Mouse (Mus musculus): ENCODE data around the gene Olfr1047. TPM values are rescaled to one million over a fixed set of nuclear protein-coding genes. Genes with fewer than 3 reads are reported as not detected.

Gene Olfr1047
- not detected for polyA plus RNA-seq (2017; shearing (Covaris generic))

DNA sequence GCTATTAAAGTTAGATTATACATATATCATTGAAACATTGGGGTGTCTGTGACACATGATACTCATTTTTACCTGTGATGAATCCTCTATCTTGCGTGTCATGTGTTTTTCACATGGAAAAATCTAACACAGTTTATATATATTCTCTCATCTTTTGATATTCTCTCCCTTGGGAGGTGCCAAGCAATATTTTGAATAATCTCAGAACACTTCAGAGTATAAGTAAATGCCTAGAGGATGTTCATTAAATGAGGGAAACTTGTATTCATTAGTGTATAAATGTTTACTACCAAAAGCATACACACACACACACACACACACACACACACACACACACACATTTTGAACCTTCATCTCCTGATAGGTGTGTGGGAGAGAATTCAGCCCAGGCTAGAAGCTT is at the start of gene Olfr1047:
Olfr1047 (minus strand) TSS at position 101 of the 400 bp plus-strand sequence.

DNA sequence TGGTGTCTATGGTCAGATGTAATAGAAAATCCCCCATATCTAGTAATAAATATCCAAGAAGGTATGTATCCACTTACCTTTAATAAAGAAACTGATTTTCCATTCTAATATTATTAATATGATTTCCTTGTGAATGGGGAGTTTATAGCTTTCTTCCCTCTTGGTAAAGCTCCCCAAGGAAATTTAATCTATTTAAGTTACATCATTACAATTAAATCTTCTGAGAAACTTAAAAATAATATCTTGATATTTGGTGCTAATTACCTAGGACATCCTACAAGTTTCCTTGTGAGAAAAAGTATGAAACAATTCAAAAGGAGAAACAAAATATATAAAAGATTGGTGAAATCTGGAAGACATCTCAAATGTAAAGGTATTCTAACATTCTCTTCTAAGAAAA is 47.8 kb upstream of the Olfr1047 start, which contains the start of gene Olfr1051:
Olfr1051 (minus strand) TSS at position 101 of the 400 bp plus-strand sequence.

DNA sequence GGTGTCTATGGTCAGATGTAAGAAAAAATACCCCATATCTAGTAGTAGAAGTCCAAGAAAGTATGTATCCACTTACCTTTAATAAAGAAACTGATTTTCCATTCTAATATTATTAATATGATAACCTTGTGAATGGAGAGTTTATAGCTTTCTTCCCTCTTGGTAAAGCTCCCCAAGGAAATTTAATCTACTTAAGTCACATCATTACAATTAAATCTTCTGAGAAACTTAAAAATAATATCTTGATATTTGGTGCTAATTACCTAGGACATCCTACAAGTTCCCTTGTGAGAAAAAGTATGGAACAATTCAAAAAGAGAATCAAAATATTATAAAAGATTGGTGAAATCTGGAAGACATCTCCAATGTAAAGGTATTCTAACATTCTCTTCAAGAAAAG is 27.0 kb upstream of the Olfr1047 start, which contains the start of gene Olfr1049:
Olfr1049 (minus strand) TSS at position 101 of the 400 bp plus-strand sequence.

DNA sequence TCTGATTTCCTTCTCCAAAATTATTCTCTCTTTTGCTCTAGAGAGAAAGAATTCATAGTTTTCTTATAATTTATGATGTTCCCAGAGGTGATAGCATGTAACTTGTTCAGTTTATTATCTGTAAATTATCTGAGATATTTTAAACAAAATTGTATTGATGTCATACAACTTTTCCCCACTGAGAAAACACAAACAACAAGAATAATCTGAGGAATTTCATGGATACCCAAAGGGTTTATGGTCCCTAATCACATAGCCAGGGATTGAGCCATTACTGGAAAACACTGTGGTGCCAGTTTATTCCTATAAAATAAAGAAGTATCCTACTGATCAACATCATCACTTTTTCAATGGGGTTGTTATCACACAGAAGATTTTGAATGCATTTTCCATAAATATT is 9.0 kb upstream of the Olfr1047 start, which contains the start of gene Olfr1048:
Olfr1048 (minus strand) TSS at position 101 of the 400 bp plus-strand sequence.

DNA sequence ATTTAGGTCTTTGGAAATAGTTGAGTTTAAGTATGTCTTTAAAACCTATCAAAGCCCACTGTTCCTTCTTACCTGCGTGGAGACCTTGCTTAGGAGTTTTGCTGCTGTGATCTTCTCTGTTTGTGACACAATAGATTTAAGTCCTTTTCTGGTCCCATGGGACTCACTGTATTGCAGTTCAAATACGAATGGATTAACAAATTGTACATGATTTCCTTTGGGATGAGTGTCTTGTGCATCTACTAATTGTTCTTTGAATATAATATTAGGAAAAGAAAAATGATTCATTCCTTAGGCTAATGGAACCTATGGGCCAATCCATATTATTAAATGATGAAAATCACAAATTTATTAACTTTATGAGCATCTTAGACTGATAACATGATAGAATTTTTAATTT is 12.0 kb downstream of the Olfr1047 start, which contains the start of gene Olfr1046:
Olfr1046 (minus strand) TSS at position 101 of the 400 bp plus-strand sequence.

DNA sequence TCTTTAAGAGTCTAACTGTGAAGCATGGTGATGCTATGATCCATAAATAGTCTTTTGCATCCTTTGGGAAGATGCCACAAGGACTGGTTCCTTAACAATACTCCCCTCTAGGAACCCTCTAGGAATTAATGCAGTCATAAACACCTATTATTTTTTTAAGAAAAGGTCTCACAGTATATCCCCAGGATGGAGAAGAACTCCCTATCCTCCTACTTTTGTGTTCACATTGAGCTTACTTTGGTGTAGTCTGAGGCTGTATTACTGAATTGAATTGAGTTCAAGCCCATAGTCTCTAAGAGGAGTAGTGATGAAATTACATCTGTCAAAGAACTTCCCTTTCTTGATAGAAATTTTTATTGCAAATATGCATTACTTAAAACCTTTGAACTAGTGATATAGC is 28.3 kb downstream of the Olfr1047 start, which contains the start of gene Olfr1045:
Olfr1045 (minus strand) TSS at position 101 of the 400 bp plus-strand sequence.

DNA sequence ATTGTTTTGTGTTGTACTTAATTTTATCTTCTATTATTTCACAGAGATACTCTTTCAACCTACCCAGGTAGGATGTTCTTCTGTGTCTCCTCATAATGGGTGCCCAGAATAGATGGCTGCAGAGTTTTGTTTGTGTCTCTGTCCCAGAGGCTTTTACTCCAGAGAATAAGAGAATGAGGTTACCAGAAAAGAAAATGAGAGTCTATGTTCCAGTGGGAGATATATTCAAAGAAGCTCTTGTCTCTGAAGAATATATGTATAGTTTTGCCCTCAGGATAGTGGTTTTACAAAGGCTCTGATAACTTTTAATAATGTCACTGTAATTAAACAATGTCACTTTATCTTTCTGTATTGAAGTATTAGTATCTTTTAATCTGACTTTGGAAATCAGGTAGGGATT is 45.6 kb downstream of the Olfr1047 start, which contains the start of gene Olfr52:
Olfr52 (minus strand) TSS at position 101 of the 400 bp plus-strand sequence.

DNA sequence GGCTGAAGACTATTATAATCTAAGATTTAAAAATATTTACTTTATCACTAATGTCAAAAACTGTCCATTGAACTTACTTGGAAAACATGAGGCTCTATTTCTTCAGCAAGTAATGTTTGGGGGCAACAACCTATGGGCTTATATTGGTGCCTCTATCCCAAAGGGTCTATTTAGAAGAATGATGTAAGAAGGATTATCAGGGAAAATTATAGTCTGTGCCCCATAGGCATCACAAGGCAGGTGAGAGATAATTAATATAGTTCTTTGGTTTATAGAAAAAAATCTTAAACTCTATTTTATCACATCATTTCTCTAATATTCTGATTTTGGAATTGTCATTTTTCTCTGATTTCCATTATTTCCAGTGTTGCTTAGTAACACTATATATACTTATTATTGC is 53.5 kb downstream of the Olfr1047 start, which contains the start of gene Olfr1044:
Olfr1044 (minus strand) TSS at position 101 of the 400 bp plus-strand sequence.

Other genes starting within 250 kb of the Olfr1047 start
- not detected for gene Olfr1031, start 241.1 kb downstream of the Olfr1047 start, polyA plus RNA-seq (2017; shearing (Covaris generic))
- not detected for gene Olfr1032, start 225.9 kb downstream of the Olfr1047 start, polyA plus RNA-seq (2017; shearing (Covaris generic))
- gene Olfr1033, start 210.8 kb downstream of the Olfr1047 start, polyA plus RNA-seq (2017; shearing (Covaris generic)): not detected
- gene Olfr1034, start 185.5 kb downstream of the Olfr1047 start, polyA plus RNA-seq (2017; shearing (Covaris generic)): not detected
- not detected for gene Olfr1036, start 157.4 kb downstream of the Olfr1047 start, polyA plus RNA-seq (2017; shearing (Covaris generic))
- gene Olfr1037, start 144.0 kb downstream of the Olfr1047 start, polyA plus RNA-seq (2017; shearing (Covaris generic)): not detected
- gene Olfr1039, start 95.5 kb downstream of the Olfr1047 start, polyA plus RNA-seq (2017; shearing (Covaris generic)): not detected
- not detected for gene Olfr1040, start 84.7 kb downstream of the Olfr1047 start, polyA plus RNA-seq (2017; shearing (Covaris generic))
- not detected for gene Olfr1042, start 69.6 kb downstream of the Olfr1047 start, polyA plus RNA-seq (2017; shearing (Covaris generic))
- gene Olfr1043, start 63.9 kb downstream of the Olfr1047 start, polyA plus RNA-seq (2017; shearing (Covaris generic)): not detected
- gene Olfr1044, start 53.6 kb downstream of the Olfr1047 start, polyA plus RNA-seq (2017; shearing (Covaris generic)): not detected
- gene Olfr52, start 45.7 kb downstream of the Olfr1047 start, polyA plus RNA-seq (2017; shearing (Covaris generic)): not detected
- not detected for gene Olfr1045, start 28.4 kb downstream of the Olfr1047 start, polyA plus RNA-seq (2017; shearing (Covaris generic))
- not detected for gene Olfr1046, start 12.1 kb downstream of the Olfr1047 start, polyA plus RNA-seq (2017; shearing (Covaris generic))
- not detected for gene Olfr1048, start 8.9 kb upstream of the Olfr1047 start, polyA plus RNA-seq (2017; shearing (Covaris generic))
- not detected for gene Olfr1049, start 26.9 kb upstream of the Olfr1047 start, polyA plus RNA-seq (2017; shearing (Covaris generic))
- not detected for gene Olfr1051, start 47.7 kb upstream of the Olfr1047 start, polyA plus RNA-seq (2017; shearing (Covaris generic))
- not detected for gene Olfr1052, start 61.1 kb upstream of the Olfr1047 start, polyA plus RNA-seq (2017; shearing (Covaris generic))
- gene Olfr1053, start 83.9 kb upstream of the Olfr1047 start, polyA plus RNA-seq (2017; shearing (Covaris generic)): not detected
- gene Olfr1054, start 104.0 kb upstream of the Olfr1047 start, polyA plus RNA-seq (2017; shearing (Covaris generic)): not detected
- not detected for gene Olfr1055, start 118.9 kb upstream of the Olfr1047 start, polyA plus RNA-seq (2017; shearing (Covaris generic))
- not detected for gene Olfr1056, start 131.1 kb upstream of the Olfr1047 start, polyA plus RNA-seq (2017; shearing (Covaris generic))
- gene Olfr1057, start 147.0 kb upstream of the Olfr1047 start, polyA plus RNA-seq (2017; shearing (Covaris generic)): not detected
- gene Olfr1058, start 157.2 kb upstream of the Olfr1047 start, polyA plus RNA-seq (2017; shearing (Covaris generic)): not detected
- gene Olfr1061, start 182.6 kb upstream of the Olfr1047 start, polyA plus RNA-seq (2017; shearing (Covaris generic)): not detected
- not detected for gene Olfr1062, start 195.3 kb upstream of the Olfr1047 start, polyA plus RNA-seq (2017; shearing (Covaris generic))
- gene Olfr1065, start 219.2 kb upstream of the Olfr1047 start, polyA plus RNA-seq (2017; shearing (Covaris generic)): not detected
- gene Olfr1066, start 224.9 kb upstream of the Olfr1047 start, polyA plus RNA-seq (2017; shearing (Covaris generic)): not detected